Mouse (Mus musculus): Measurements from ENCODE around the gene Mapkbp1. TPM values are rescaled to one million over a fixed set of nuclear protein-coding genes. Genes with fewer than 3 reads are reported as not detected.

Mapkbp1 gene
- 1 to 10 TPM; 5.3 to 6.0 TPM for polyA plus RNA-seq (2017; shearing (Covaris generic))

GRCm38 (mm10) chr2:119972537-119972879 lies at the start of gene Mapkbp1:
TSS of gene Mapkbp1 (plus strand) at chr2:119972699.

GRCm38 (mm10) chr2:120026984-120027949 lies 54.8 kb downstream of the Mapkbp1 start, which contains the start of the genes Jmjd7 and Gm28042:
TSS of gene Jmjd7 (plus strand) at chr2:120027483.
TSS of gene Gm28042 (plus strand) at chr2:120027493.

DNA sequence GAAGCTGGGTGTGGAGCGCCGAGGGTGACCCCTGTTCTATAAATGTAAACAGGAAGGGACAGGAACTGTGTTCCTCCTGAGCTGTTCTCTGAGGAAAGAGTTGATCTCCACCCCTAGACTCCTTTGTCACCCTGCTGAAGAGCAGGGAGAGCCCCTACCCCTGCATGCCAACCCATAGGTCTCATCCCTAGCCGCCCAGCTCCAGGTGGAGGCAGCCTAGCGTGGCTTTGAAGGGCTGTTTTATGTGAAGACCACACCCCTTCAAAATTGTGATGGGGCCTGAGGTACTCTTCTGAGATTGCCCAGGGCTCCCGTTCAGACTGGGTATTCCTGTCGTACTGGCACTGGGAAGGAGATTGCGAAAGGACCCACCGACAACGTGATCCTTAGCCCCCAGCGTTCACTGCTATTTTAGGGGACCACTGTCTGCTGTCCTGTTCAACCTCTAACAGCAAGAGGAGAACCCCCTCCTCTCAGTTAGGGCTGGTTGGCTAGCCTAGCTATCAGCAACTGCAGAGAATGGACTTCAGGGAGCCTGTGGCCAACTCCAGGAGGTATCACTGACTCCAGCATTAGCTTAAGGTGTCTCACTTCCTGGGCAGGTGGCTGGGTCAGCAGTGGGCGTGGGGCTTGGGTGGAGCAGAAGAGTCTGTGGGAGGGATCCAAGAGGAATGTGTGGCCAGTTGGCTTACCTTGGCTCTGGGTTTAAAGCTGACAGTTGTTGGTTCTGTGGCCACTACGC lies 60.4 kb downstream of the Mapkbp1 start, which contains the start of gene Pla2g4b:
Pla2g4b (plus strand) TSS at position 692 of the 742 bp plus-strand sequence.

Other genes starting within 250 kb of the Mapkbp1 start
- gene Itpka, start 230.4 kb upstream of the Mapkbp1 start, polyA plus RNA-seq (2017; shearing (Covaris generic)) = under 1 TPM; 0.16 to 0.84 TPM
- 1 to 10 TPM in 1 of 2 experiments, under 1 TPM in 1; 0.58 to 1.4 TPM for gene Ltk, start 212.3 kb upstream of the Mapkbp1 start, polyA plus RNA-seq (2017; shearing (Covaris generic))
- 10 to 100 TPM; 26.4 to 34.6 TPM for gene Rpap1, start 185.2 kb upstream of the Mapkbp1 start, polyA plus RNA-seq (2017; shearing (Covaris generic))
- 1 to 10 TPM; 6.3 to 6.8 TPM for gene Tyro3, start 175.0 kb upstream of the Mapkbp1 start, polyA plus RNA-seq (2017; shearing (Covaris generic))
- 10 to 100 TPM; 35.6 to 44.5 TPM for gene Mga, start 75.5 kb upstream of the Mapkbp1 start, polyA plus RNA-seq (2017; shearing (Covaris generic))
- 10 to 100 TPM; 11.4 to 15.3 TPM for gene Jmjd7, start 54.8 kb downstream of the Mapkbp1 start, polyA plus RNA-seq (2017; shearing (Covaris generic))
- gene Gm28042, start 54.8 kb downstream of the Mapkbp1 start, polyA plus RNA-seq (2017; shearing (Covaris generic)) = 1 to 10 TPM; 3.7 to 5.8 TPM
- gene Pla2g4b, start 60.7 kb downstream of the Mapkbp1 start, polyA plus RNA-seq (2017; shearing (Covaris generic)) = 1 to 10 TPM; 3.1 to 3.5 TPM
- 10 to 100 TPM; 14.8 to 20.5 TPM for gene Ehd4, start 181.9 kb downstream of the Mapkbp1 start, polyA plus RNA-seq (2017; shearing (Covaris generic))

All from inflammation-experienced regulatory T-cells (primary cell).